Mouse (Mus musculus) intestine, embryonic 14.5 days (tissue): Measurements from ENCODE around the gene Metap1. TPM values are rescaled to one million over a fixed set of nuclear protein-coding genes. Genes with fewer than 3 reads are reported as not detected.

Source experiments
- ATAC-seq: fragments of 200-750 bp; cut with Nextera tagmentation; replicated peaks from 2 replicates; pipeline ENCODE4 v1.8.0; 2017; ENCODE audit warnings: low read depth, moderate number of reproducible peaks, moderate TSS enrichment, moderate library complexity; ENCODE audit not compliant: low FRiP score, low TSS enrichment
- DNase-seq: peaks from one replicate; pipeline ENCODE4 v3.0.0-alpha.2; 2018; ENCODE audit warnings: low spot score
- H3K27ac ChIP-seq: fragments of 300-500 bp; sonication (generic); 2 replicates; pipeline ENCODE4 v1.5.1; 2014; ENCODE audit warnings: low read depth, mild to moderate bottlenecking, control low read depth
- H3K27me3 ChIP-seq: fragments of 300-500 bp; sonication (generic); replicated peaks from 2 replicates; pipeline ENCODE4 v1.6.1; 2014; ENCODE audit warnings: low read length, control low read depth; ENCODE audit not compliant: control insufficient read depth, insufficient read depth
- H3K36me3 ChIP-seq: fragments of 300-500 bp; sonication (generic); 2 replicates; pipeline ENCODE4 v1.6.1; 2014; ENCODE audit warnings: low read length, control low read depth; ENCODE audit not compliant: control insufficient read depth, insufficient read depth
- H3K4me1 ChIP-seq: fragments of 300-500 bp; sonication (generic); replicated peaks from 2 replicates; pipeline ENCODE4 v1.6.1; 2014; ENCODE audit warnings: low read length, control low read depth, mixed read lengths; ENCODE audit not compliant: control insufficient read depth, insufficient read depth
- H3K4me2 ChIP-seq: fragments of 300-500 bp; sonication (generic); 2 replicates; pipeline ENCODE4 v1.6.1; 2014; ENCODE audit warnings: low read length
- H3K4me3 ChIP-seq: fragments of 300-500 bp; sonication (generic); 2 replicates; pipeline ENCODE4 v1.5.1; 2014; ENCODE audit warnings: low read depth, low read length, control low read depth, mixed read lengths
- H3K9ac ChIP-seq: fragments of 300-500 bp; sonication (generic); 2 replicates; pipeline ENCODE4 v1.6.1; 2014; ENCODE audit warnings: mild to moderate bottlenecking, low read length
- H3K9me3 ChIP-seq: fragments of 300-500 bp; sonication (generic); 2 replicates; pipeline ENCODE4 v1.6.1; 2016; ENCODE audit warnings: low read length, control low read depth; ENCODE audit not compliant: control insufficient read depth
- WGBS: fragments of 180-500 bp; shearing (Covaris S2); extraction: QIAGEN DNeasy Blood & Tissue Kit; methylation state at CpG from one replicate; pipeline ENCODE4 v1.1.7; 2014; 5-methylcytosine and 5-hydroxymethylcytosine counted together
- polyA plus RNA-seq: library from polyadenylated mRNA; unstranded; fragments of >200 nt; fragmentation: Nextera tagmentation; extraction: Ambion mirVana; gene quantifications from 2 replicates; pipeline ENCODE4 v1.2.1, GENCODE M21; 2014

The Metap1 gene
- polyA plus RNA-seq, 1 experiment from 2014 or later: 63.8 TPM

DNA sequence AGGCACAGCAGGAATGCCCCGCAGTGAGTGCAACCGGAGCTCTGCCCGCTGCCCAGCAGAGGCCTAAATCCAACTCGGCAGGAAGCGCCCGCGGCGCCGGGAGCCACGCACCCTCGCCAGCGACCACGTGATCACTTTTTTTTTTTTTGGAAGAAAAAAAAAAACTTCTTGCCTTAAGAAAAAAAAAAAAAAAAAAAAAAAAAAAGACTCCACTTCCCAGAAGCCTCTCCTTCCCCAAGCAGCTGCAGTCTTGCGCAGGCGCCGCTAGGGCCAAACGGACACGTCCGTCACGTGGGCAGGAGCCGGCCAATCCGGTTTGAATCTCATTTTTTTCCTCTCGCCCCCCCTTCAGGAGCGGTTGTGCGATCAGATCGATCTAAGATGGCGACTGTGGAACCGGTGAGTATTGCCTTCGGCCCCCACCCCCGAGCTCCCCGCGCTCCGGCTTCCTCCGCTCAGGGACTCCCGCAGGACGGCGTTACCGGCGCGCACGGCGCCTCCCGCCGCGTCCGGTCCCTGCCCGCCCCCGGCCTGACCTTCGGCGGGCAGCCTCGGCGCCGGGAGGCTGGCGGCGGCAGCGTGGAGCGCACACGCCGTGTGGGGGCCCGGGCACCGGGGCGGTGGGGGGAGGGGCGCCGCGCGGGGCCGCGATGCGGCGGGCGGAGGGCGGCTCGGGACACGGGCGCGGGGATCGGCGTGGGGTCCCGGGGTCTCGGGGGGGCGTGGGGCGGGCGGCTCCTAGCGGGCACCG, 37.8 kb upstream of the Metap1 start:
- ATAC-seq: peak; percentile 92

DNA sequence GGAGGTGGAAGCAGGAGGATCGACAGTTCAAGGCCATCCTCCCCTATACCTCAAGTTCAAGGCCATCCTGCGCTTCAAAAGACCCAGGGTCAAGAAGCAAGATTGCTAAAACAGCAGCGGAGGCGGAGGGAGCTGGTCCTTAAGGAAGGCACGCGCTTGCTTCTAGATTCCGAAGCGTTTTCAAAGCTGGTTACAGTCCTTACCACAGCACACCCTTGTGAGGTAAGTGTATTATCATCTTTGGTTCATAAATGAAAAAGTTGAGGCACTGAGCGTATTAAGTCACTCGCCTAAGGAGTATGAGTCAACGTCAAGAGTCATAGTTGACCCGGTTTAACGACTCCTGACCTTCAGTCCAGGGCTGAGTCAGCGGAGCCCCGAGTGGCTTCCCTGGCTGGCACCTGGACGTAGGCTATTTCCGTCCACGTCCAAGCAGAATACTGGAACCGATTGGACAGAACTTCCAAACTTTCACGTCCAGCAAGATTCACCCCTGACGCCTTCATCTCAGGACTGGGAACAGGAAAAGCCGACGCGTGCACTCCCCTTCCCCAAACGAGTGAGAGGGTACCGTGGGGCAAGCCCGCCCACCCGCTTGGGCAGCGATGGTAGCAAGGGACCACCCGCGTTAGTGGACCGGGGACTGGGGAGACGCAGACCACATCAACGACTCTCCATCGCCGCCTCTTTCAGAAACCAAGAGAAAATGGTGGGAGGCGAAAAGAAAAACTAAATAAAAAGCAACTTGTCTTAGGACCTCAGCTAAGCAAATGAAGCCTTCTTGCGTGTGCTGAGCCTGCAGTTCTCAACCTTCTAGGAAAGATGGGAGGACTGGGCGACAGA, 37.0 kb upstream of the Metap1 start, which contains the start of gene Eif4e:
TSS of gene Eif4e (plus strand) at position 107 of the 843 bp plus-strand sequence.
- Histone ChIP-seq H3K36me3 (no peaks in the 10 kb centered on the region), H3K9ac (peak within 1 kb of the TSS; percentile 75), H3K4me2 (peak within 1 kb of the TSS; percentile 91), H3K4me1 (peaks cover 23% of the 10 kb centered on the region), H3K9me3 (no peaks in the 10 kb centered on the region), H3K27ac (peak within 1 kb of the TSS; percentile 94), H3K27me3 (no peaks in the 10 kb centered on the region), H3K4me3 (peak within 1 kb of the TSS; percentile 93)
- ATAC-seq (peak; percentile 53), DNase-seq (peak; percentile 93)
- 3% methylated on average over 39 of the region's 39 CpGs for WGBS

More for the DNA sequence above, 37.8 kb upstream of the Metap1 start:
- Histone ChIP-seq H3K4me1 (peaks cover 29% of the 10 kb centered on the region), H3K4me2 (peak overlapping the region; percentile 91), H3K9ac (peak overlapping the region; percentile 94), H3K36me3 (no peaks in the 10 kb centered on the region), H3K9me3 (no peaks in the 10 kb centered on the region), H3K4me3 (peak overlapping the region; percentile 93), H3K27me3 (no peaks in the 10 kb centered on the region), H3K27ac (peak overlapping the region; percentile 94)
- DNase-seq: peak; percentile 93
- WGBS: under 1% methylated on average over 70 of the region's 85 CpGs

DNA sequence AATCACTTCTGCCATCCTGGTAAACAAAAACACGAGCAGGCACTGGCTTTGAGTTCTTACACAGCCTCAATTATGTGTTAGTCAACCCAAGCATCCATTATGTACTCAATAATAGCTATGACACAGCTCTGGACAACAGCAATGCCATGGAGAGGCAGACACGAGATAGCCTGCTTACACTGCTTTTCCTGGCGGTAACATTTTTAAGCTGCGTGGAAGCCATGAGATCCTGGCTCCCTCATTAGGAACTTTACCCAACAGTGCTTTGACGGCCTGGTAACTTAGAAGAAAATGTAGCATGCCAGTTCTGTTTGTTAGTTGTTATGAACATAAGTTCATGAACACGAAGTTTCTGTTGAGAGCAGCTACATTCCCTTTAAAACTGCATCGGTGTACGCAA, 36.2 kb upstream of the Metap1 start:
- Histone ChIP-seq H3K4me1 (peaks cover 18% of the 10 kb centered on the region), H3K9ac (no peak overlapping the region), H3K27me3 (no peaks in the 10 kb centered on the region), H3K27ac (no peak overlapping the region), H3K4me3 (no peak overlapping the region), H3K9me3 (no peaks in the 10 kb centered on the region), H3K36me3 (no peaks in the 10 kb centered on the region), H3K4me2 (peak overlapping the region; percentile 91)
- 71% methylated on average over 8 of the region's 8 CpGs for WGBS
- DNase-seq (no peak), ATAC-seq (no peak)

DNA sequence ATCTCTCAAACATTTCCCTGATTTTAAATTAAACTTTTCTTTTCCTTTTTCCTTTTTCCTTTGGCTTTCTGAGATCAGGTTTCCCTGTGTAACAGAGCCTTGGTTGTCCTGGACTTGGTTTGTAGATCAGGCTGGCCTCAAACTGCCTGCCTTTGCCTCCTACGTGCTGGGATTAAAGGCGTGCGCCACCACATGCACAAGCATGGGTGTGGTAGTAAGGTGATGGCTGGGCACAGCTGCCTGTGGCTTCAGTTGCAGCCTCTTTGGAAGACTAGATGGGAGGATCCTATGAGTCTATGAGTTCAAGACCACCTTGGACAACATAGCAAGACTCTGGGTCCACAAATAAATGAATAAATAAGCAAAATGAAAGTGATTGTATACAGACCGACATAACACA, 34.6 kb upstream of the Metap1 start:
- Histone ChIP-seq H3K4me1 (peaks cover 11% of the 10 kb centered on the region), H3K9me3 (no peaks in the 10 kb centered on the region), H3K36me3 (no peaks in the 10 kb centered on the region), H3K4me2 (no peak overlapping the region), H3K27me3 (no peaks in the 10 kb centered on the region), H3K9ac (no peak overlapping the region), H3K4me3 (no peak overlapping the region), H3K27ac (no peak overlapping the region)
- WGBS: 92% methylated on average over 4 of the region's 4 CpGs
- no peak for ATAC-seq
- no peak for DNase-seq

DNA sequence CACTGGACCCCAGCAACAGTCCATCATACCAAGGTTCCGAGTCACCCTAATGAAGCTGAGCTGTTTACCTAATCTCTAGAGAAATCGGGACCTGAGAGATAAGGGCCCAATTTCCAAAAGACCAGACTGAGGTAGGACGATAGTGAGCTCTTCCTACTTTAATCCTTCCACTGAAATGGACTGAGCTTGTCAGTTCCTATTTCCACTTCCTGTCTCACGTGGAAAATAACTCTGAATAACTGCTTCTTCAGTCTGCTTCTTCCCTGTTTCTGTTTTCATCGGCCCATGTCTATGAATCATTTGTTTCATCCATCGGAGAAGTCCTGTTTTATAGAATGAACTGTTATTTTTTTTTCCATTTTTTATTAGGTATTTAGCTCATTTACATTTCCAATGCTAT, 29.9 kb upstream of the Metap1 start:
- no peak overlapping the region for H3K4me2 ChIP-seq
- 0 out of 2 replicates have a peak, but pooled peaks cover 3% of the 10 kb centered on the region for H3K9me3 ChIP-seq
- no peak for ATAC-seq
- DNase-seq: no peak
- no peak overlapping the region for H3K4me3 ChIP-seq
- H3K9ac ChIP-seq: no peak overlapping the region
- H3K36me3 ChIP-seq: no peaks in the 10 kb centered on the region
- no peaks in the 10 kb centered on the region for H3K27me3 ChIP-seq
- no peaks in the 10 kb centered on the region for H3K4me1 ChIP-seq
- no peak overlapping the region for H3K27ac ChIP-seq
- 79% methylated on average over 6 of the region's 6 CpGs for WGBS

DNA sequence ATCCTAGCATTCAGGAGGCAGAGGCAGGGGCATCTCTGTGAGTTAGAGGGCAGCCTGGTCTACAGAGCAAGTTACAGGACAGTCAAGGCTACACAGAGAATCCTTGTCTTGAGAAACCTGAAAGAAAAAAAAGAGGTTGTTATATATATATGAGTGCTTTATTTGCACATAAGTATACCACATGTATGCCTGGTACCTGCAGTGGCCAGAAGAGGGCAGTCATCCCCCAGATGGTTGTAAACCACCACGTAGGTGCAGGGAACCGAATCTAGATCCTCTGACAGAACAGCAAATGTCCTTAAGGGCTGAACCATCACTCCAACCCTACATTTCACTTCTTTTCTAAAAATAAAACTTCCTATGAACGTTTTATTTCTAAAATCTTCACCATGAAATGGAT, 28.6 kb upstream of the Metap1 start:
- no peak overlapping the region for H3K4me2 ChIP-seq
- H3K9me3 ChIP-seq: 0 out of 2 replicates have a peak, but pooled peaks cover 3% of the 10 kb centered on the region
- no peak for DNase-seq
- no peaks in the 10 kb centered on the region for H3K27me3 ChIP-seq
- H3K27ac ChIP-seq: no peak overlapping the region
- no peaks in the 10 kb centered on the region for H3K4me1 ChIP-seq
- ATAC-seq: no peak
- H3K9ac ChIP-seq: no peak overlapping the region
- no peak overlapping the region for H3K4me3 ChIP-seq
- 63% methylated on average over 3 of the region's 3 CpGs for WGBS
- no peaks in the 10 kb centered on the region for H3K36me3 ChIP-seq

DNA sequence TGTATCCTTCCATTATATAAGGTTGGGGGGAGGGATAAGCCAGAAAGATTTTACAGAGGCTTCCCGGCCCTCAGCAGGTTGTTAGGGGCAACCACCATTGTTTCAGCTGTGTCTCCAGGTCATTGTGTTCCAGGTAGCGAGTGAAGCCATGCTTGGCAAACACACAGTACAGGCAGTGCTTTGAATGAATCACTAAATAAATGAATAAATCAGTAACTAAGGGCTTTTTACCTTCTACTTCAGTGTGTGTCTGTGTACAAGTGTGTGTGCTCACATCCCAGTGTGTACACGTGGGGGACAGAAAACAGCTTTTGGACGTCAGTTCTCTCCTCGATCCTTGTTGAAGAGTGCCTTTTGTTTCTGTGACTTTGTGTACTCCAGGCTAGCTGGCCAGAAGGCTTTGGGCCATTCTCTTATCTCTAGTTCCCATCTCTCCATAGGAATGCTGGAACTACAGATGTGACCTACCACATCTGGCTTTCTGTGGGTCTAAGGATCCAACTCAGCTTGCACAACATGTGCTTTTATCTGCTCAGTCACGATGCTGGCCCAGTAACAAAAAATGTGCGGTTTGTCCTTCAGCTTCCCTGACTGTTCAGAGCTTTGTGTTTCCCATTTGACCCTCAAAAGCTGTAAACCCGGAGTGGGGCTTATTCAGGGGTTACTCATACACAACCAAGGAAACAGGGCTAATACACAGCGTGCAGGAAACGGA, 26.5 kb upstream of the Metap1 start:
- DNase-seq (no peak), ATAC-seq (no peak)
- Histone ChIP-seq H3K4me1 (no peaks in the 10 kb centered on the region), H3K9ac (no peak overlapping the region), H3K9me3 (0 out of 2 replicates have a peak, but pooled peaks cover 3% of the 10 kb centered on the region), H3K27ac (no peak overlapping the region), H3K36me3 (no peaks in the 10 kb centered on the region), H3K4me2 (no peak overlapping the region), H3K4me3 (no peak overlapping the region), H3K27me3 (no peaks in the 10 kb centered on the region)
- 65% methylated on average over 10 of the region's 10 CpGs for WGBS

DNA sequence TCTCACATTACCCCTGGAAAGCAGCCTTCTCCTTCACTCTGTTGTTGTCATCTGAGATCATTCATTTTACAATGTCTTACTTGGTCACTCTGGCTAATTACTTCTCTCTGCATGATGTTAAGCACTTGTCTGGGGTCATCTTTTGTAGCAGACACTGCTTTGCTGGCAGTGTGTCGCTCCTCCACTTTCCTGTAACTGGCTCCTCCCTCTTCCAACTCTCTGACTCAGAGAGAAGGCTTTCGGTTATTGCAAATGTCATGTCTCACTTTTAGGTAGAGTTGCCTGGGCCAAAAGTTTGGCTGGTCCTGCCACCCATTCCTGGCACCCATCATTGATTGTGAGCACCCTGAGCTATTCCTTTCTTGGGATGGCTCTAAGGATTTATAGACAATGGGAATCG, 25.4 kb upstream of the Metap1 start:
- 57% methylated on average over 3 of the region's 3 CpGs for WGBS
- Histone ChIP-seq H3K4me2 (no peak overlapping the region), H3K4me3 (no peak overlapping the region), H3K9ac (no peak overlapping the region), H3K27me3 (no peaks in the 10 kb centered on the region), H3K9me3 (0 out of 2 replicates have a peak, but pooled peaks cover 3% of the 10 kb centered on the region), H3K36me3 (no peaks in the 10 kb centered on the region), H3K4me1 (no peaks in the 10 kb centered on the region), H3K27ac (no peak overlapping the region)
- ATAC-seq: no peak
- no peak for DNase-seq
